Mouse (Mus musculus) hindbrain, embryonic 14.5 days (tissue): ENCODE measurements around the gene Olfr632. TPM values are rescaled to one million over a fixed set of nuclear protein-coding genes. Genes with fewer than 3 reads are reported as not detected.

Source experiments
- ATAC-seq: fragments of 200-750 bp; cut with Nextera tagmentation; 2 replicates; pipeline ENCODE4 v1.8.0; 2017; ENCODE audit warnings: moderate number of reproducible peaks, mild to moderate bottlenecking, moderate TSS enrichment, moderate library complexity; ENCODE audit not compliant: low FRiP score
- DNase-seq: peaks from one replicate; pipeline ENCODE4 v3.0.0-alpha.2; 2015; ENCODE audit warnings: low spot score
- H3K27ac ChIP-seq: fragments of 300-500 bp; sonication (generic); 2 replicates; pipeline ENCODE4 v1.5.1; 2014; ENCODE audit warnings: mild to moderate bottlenecking, moderate library complexity
- H3K27me3 ChIP-seq: fragments of 300-500 bp; sonication (generic); 2 replicates; pipeline ENCODE4 v1.6.1; 2014; ENCODE audit warnings: mild to moderate bottlenecking, low read length, mixed read lengths; ENCODE audit not compliant: control insufficient read depth, insufficient read depth
- H3K36me3 ChIP-seq: fragments of 300-500 bp; sonication (generic); replicated peaks from 2 replicates; pipeline ENCODE4 v1.6.1; 2014; ENCODE audit not compliant: control insufficient read depth, insufficient read depth
- H3K4me1 ChIP-seq: fragments of 300-500 bp; sonication (generic); replicated peaks from 2 replicates; pipeline ENCODE4 v1.6.1; 2014; ENCODE audit warnings: antibody characterized with exemption, low read length, mixed read lengths; ENCODE audit not compliant: control insufficient read depth, insufficient read depth
- H3K4me2 ChIP-seq: fragments of 300-500 bp; sonication (generic); replicated peaks from 2 replicates; pipeline ENCODE4 v1.6.1; 2014; ENCODE audit warnings: mild to moderate bottlenecking, moderate library complexity
- H3K4me3 ChIP-seq: fragments of 300-500 bp; sonication (generic); replicated peaks from 2 replicates; pipeline ENCODE4 v1.5.1; 2014; ENCODE audit warnings: mild to moderate bottlenecking, low read length
- H3K9ac ChIP-seq: fragments of 300-500 bp; sonication (generic); 2 replicates; pipeline ENCODE4 v1.6.1; 2014
- H3K9me3 ChIP-seq: fragments of 300-500 bp; sonication (generic); 2 replicates; pipeline ENCODE4 v1.6.1; 2016; ENCODE audit warnings: low read length; ENCODE audit not compliant: control insufficient read depth
- WGBS: fragments of 180-500 bp; shearing (Covaris S2); extraction: QIAGEN DNeasy Blood & Tissue Kit; methylation state at CpG from one replicate; pipeline ENCODE4 v1.1.7; 2014; 5-methylcytosine and 5-hydroxymethylcytosine counted together
- polyA plus RNA-seq: library from polyadenylated mRNA; unstranded; fragments of >200 nt; fragmentation: Nextera tagmentation; extraction: Ambion mirVana; gene quantifications from 2 replicates; pipeline ENCODE4 v1.2.1, GENCODE M21; 2014

Gene Olfr632
- not detected in 2 replicates for polyA plus RNA-seq

- H3K4me2 ChIP-seq: no peak within 1 kb of the TSS
- ATAC-seq (no peak), DNase-seq (no peak)
- H3K4me1 ChIP-seq: no peaks in the 10 kb centered on the region
- WGBS: 77% methylated on average over 2 of the region's 2 CpGs
- no peaks in the 10 kb centered on the region for H3K27me3 ChIP-seq
- no peak within 1 kb of the TSS for H3K4me3 ChIP-seq
- no peak within 1 kb of the TSS for H3K9ac ChIP-seq
- no peaks in the 10 kb centered on the region for H3K36me3 ChIP-seq
- no peak within 1 kb of the TSS for H3K27ac ChIP-seq
- H3K9me3 ChIP-seq: no peaks in the 10 kb centered on the region
These were observed at the start of gene Olfr632 for GRCm38 (mm10) chr7:103934264-103934663. Gene Olfr632, plus strand, starts transcription at chr7:103934347.

DNA sequence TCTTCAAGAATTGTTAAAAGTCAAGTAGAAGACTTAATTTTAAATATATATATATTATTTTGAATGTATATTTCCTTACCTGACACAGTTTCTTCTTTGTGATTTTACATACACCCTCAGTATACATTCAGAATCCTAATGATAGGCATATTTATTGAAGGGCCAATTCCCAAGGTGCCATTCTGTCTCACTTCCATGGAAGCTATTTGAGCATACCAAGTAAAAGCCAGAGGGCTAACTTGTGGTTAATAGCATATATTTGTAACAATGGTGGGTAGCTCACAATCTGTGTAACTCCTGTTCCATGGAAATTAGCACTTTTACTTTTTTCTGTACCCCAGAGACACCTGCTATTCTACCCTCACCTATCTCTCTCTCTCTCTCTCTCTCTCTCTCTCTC, 48.0 kb upstream of the Olfr632 start, which contains the start of gene Olfr66:
Gene Olfr66 (minus strand): TSS at position 101 of the 400 bp plus-strand sequence.
- no peak within 1 kb of the TSS for H3K4me3 ChIP-seq
- H3K27ac ChIP-seq: no peak within 1 kb of the TSS
- no peaks in the 10 kb centered on the region for H3K36me3 ChIP-seq
- no peak within 1 kb of the TSS for H3K4me2 ChIP-seq
- ATAC-seq (no peak), DNase-seq (no peak)
- H3K27me3 ChIP-seq: no peaks in the 10 kb centered on the region
- H3K9me3 ChIP-seq: no peaks in the 10 kb centered on the region
- no peak within 1 kb of the TSS for H3K9ac ChIP-seq
- H3K4me1 ChIP-seq: no peaks in the 10 kb centered on the region

DNA sequence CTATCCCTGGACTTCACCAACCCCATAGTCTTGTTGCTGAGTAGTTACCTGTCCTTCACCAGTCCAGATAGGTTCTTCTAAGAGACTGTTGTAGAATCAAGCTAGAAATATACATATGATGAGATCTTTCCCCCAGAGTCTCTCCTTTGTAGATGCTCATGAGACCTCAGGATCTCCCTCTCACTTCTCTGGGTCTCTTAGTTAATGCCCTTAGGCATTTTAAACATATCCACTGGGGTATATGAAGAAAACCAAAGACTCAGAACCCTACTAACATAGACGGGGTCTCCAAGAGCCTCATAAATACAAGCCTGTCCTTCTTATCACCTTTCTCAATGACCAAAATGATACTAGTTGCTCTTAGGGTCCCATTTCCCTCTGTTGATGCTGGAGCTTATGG, 39.8 kb upstream of the Olfr632 start, which contains the start of gene Olfr64:
Gene Olfr64 (minus strand): TSS at position 101 of the 400 bp plus-strand sequence.
- ATAC-seq (no peak), DNase-seq (no peak)
- Histone ChIP-seq H3K4me2 (no peak within 1 kb of the TSS), H3K4me1 (no peaks in the 10 kb centered on the region), H3K9me3 (no peaks in the 10 kb centered on the region), H3K36me3 (no peaks in the 10 kb centered on the region), H3K9ac (no peak within 1 kb of the TSS), H3K27ac (no peak within 1 kb of the TSS), H3K4me3 (no peak within 1 kb of the TSS), H3K27me3 (no peaks in the 10 kb centered on the region)
- WGBS: 91% methylated on average over 1 of the region's 1 CpGs

DNA sequence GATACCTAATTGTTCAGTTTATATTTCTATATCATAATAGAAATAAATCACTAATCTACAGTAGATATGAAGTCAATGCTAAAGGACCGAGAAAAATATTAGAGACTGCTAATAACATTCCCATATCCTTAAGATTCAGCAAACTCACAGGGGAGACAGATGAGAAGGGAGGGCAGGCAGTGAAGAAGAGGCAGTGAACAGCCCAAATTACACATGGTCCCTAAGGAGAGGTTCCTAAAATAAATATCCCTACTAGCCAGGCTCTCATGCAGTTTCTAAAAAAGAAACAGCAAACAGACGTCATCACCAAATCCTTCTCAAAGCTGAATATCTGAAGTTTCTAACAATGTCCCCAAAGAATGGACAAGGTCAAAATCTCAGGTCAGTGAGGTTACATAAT, 31.0 kb upstream of the Olfr632 start, which contains the start of gene Olfr65:
Gene Olfr65 (plus strand): TSS at position 301 of the 400 bp plus-strand sequence.
- WGBS: 92% methylated on average over 2 of the region's 2 CpGs
- Histone ChIP-seq H3K9me3 (no peaks in the 10 kb centered on the region), H3K9ac (no peak within 1 kb of the TSS), H3K36me3 (no peaks in the 10 kb centered on the region), H3K27ac (no peak within 1 kb of the TSS), H3K4me3 (no peak within 1 kb of the TSS), H3K4me1 (no peaks in the 10 kb centered on the region), H3K4me2 (no peak within 1 kb of the TSS), H3K27me3 (no peaks in the 10 kb centered on the region)
- DNase-seq: no peak
- no peak for ATAC-seq

- H3K4me3 ChIP-seq: no peak overlapping the region
- no peak overlapping the region for H3K9ac ChIP-seq
- H3K4me2 ChIP-seq: no peak overlapping the region
- WGBS: 81% methylated on average over 3 of the region's 3 CpGs
- H3K9me3 ChIP-seq: no peaks in the 10 kb centered on the region
- no peak for DNase-seq
- no peak overlapping the region for H3K27ac ChIP-seq
- no peaks in the 10 kb centered on the region for H3K27me3 ChIP-seq
- ATAC-seq: no peak
- no peaks in the 10 kb centered on the region for H3K36me3 ChIP-seq
- H3K4me1 ChIP-seq: no peaks in the 10 kb centered on the region
These were observed 24.1 kb upstream of the Olfr632 start for GRCm38 (mm10) chr7:103910047-103910446.

DNA sequence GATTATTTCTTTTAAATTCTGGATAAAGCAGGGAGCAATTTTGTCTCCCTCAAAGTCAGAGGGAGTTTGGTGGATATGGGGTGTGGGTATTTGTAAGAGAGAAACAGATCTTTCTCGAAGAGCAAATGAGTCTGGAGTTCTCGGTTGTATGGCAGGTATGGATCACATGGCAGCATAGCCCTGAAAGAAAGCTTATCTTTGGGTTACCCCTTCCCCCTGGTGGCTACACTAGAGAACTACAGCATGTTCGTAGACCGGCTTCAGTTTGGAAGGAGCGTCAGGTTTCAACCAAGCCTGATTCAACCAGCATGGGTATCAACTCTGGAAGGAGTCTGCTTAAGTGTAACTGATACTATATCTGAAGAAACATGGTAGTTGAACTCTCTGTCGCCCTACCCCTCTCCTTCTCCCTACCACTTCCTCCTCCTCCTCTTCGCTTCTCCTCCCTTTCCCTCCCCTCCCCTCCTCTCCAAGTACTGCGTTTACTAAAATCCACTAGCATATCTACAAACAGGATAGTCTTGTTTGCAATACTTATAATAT, 21.1 kb upstream of the Olfr632 start:
- Histone ChIP-seq H3K27me3 (no peaks in the 10 kb centered on the region), H3K4me2 (no peak overlapping the region), H3K4me1 (no peaks in the 10 kb centered on the region), H3K4me3 (no peak overlapping the region), H3K9me3 (no peaks in the 10 kb centered on the region), H3K27ac (no peak overlapping the region), H3K36me3 (no peaks in the 10 kb centered on the region), H3K9ac (no peak overlapping the region)
- DNase-seq (no peak), ATAC-seq (no peak)
- WGBS: 45% methylated on average over 8 of the region's 8 CpGs

DNA sequence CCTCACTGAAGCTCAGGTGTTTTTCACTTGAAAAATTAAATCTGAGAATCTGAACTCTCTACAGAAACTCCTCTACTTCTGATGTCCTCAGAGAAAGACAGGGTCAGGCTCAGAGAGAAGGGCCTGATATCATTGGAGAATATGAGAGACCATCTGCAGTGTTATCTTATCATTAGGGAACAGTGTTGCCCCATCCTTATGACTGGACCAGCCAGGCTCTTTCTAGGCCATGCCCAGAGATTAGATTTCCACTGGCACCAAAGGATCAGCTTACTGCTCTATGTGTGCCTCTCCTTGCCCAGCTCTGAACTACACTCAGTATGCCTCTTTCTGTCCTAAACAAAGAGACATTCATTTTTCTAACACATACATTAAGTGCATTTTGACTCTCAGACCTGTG, 18.8 kb upstream of the Olfr632 start:
- ATAC-seq (no peak), DNase-seq (no peak)
- no peaks in the 10 kb centered on the region for H3K4me1 ChIP-seq
- H3K4me2 ChIP-seq: no peak overlapping the region
- H3K36me3 ChIP-seq: no peaks in the 10 kb centered on the region
- H3K27ac ChIP-seq: no peak overlapping the region
- no peaks in the 10 kb centered on the region for H3K27me3 ChIP-seq
- H3K9me3 ChIP-seq: no peaks in the 10 kb centered on the region
- no peak overlapping the region for H3K9ac ChIP-seq
- no peak overlapping the region for H3K4me3 ChIP-seq

GRCm38 (mm10) chr7:103928525-103928924, 5.6 kb upstream of the Olfr632 start, which contains the start of gene Olfr631:
Gene Olfr631, plus strand, starts transcription at chr7:103928825.
- no peaks in the 10 kb centered on the region for H3K4me1 ChIP-seq
- H3K36me3 ChIP-seq: no peaks in the 10 kb centered on the region
- H3K4me2 ChIP-seq: no peak within 1 kb of the TSS
- H3K9ac ChIP-seq: no peak within 1 kb of the TSS
- no peaks in the 10 kb centered on the region for H3K9me3 ChIP-seq
- DNase-seq (no peak), ATAC-seq (no peak)
- H3K27me3 ChIP-seq: no peaks in the 10 kb centered on the region
- H3K4me3 ChIP-seq: no peak within 1 kb of the TSS
- no peak within 1 kb of the TSS for H3K27ac ChIP-seq

DNA sequence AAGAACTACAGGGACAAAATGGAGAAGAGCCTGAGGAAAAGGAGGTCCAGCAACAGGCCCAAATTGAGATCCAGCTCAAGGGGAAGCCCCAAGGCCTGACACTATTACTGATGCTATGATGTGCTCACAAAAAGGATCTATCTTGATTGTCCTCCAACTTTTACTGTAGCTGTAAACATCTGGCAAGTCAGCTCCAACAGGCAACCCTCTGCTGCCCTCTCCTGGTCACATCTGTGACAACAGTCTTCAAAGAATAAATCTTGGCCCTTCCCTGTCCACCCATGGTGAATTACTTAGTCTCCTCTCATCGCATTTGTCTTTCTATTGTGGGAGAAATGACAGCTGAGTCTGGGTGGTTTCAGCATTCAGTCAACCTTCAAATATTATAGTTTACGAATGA, 8.6 kb downstream of the Olfr632 start:
- H3K9ac ChIP-seq: no peak overlapping the region
- H3K4me3 ChIP-seq: no peak overlapping the region
- no peaks in the 10 kb centered on the region for H3K27me3 ChIP-seq
- no peaks in the 10 kb centered on the region for H3K4me1 ChIP-seq
- H3K4me2 ChIP-seq: no peak overlapping the region
- H3K9me3 ChIP-seq: no peaks in the 10 kb centered on the region
- peak; percentile 82 for DNase-seq
- WGBS: 24% methylated on average over 2 of the region's 2 CpGs
- H3K36me3 ChIP-seq: no peaks in the 10 kb centered on the region
- no peak overlapping the region for H3K27ac ChIP-seq
- ATAC-seq: no peak

- DNase-seq (no peak), ATAC-seq (no peak)
- Histone ChIP-seq H3K4me3 (no peak within 1 kb of the TSS), H3K4me1 (no peaks in the 10 kb centered on the region), H3K27me3 (no peaks in the 10 kb centered on the region), H3K9ac (no peak within 1 kb of the TSS), H3K4me2 (no peak within 1 kb of the TSS), H3K9me3 (no peaks in the 10 kb centered on the region), H3K36me3 (no peaks in the 10 kb centered on the region), H3K27ac (no peak within 1 kb of the TSS)
These were observed 10.0 kb downstream of the Olfr632 start, which contains the start of gene Olfr633 for GRCm38 (mm10) chr7:103944137-103944536. Gene Olfr633, plus strand, starts transcription at chr7:103944437.
